27 mouse cellular contexts compared by ENCODE assay signal in the genomic region with DNA sequence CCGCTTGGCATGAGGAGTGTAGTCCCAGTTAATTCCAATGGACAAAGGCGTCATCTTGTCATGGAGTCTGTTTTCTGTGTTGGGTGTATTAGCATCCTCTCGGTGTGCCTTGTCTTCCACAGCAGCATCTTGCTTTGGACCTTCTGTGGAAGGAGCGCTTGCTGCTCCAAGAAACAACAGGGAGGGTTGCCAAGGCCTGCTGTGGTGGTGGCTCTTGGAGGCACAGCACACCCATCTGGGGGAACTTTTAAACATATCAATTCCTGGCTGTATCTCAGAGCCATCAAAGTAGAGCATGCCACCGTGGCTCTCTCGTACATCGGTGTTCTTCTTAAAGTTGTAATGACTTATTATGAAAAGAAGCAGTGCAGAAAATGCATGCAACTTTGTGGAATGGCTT.
"Had no signal": no experiment of that assay in that cellular context is flagged by ENCODE, and none has a peak within 500 bp of the region (broad histone marks: within the 10 kb centered on the region; RNA-seq: fewer than 3 reads in every experiment).

No protein-coding gene starts in this region.

- H3K27ac ChIP-seq: heart, adult 2 months; heart, embryonic 13.5 days; heart, embryonic 15.5 days; hindbrain, embryonic 13.5 days; intestine, embryonic 15.5 days; kidney, embryonic 15.5 days; kidney, postnatal 0 days; limb, embryonic 13.5 days; limb, embryonic 15.5 days; liver, embryonic 12.5 days; liver, embryonic 14.5 days had no signal

- H3K9ac ChIP-seq: heart, embryonic 13.5 days; heart, embryonic 15.5 days; hindbrain, embryonic 13.5 days; intestine, embryonic 15.5 days; kidney, embryonic 15.5 days; limb, embryonic 13.5 days; limb, embryonic 15.5 days; liver, embryonic 12.5 days; liver, embryonic 14.5 days had no signal

- H3K36me3 ChIP-seq: heart, embryonic 13.5 days; heart, embryonic 15.5 days; hindbrain, embryonic 13.5 days; intestine, embryonic 15.5 days; kidney, embryonic 15.5 days; limb, embryonic 13.5 days; limb, embryonic 15.5 days; liver, embryonic 12.5 days had no signal

- H3K9me3 ChIP-seq: heart, embryonic 13.5 days; heart, embryonic 15.5 days; hindbrain, embryonic 13.5 days; intestine, embryonic 15.5 days; kidney, embryonic 15.5 days; limb, embryonic 13.5 days; limb, embryonic 15.5 days; liver, embryonic 12.5 days had no signal

- DNase-seq: gastrocnemius, postnatal 14 days; gastrocnemius, postnatal 36 days; heart, adult 11 months; heart, adult 2 months; heart, postnatal 14 days; heart, postnatal 36 days; kidney, adult 18-20 months; kidney, adult 9 months; kidney, postnatal 14 days; kidney, postnatal 36 days; layer of hippocampus, adult 9-11 months; layer of hippocampus, postnatal 36 days; left cerebral cortex, postnatal 4 days had no signal

- ATAC-seq: hindbrain, embryonic 16.5 days; inflammation-experienced regulatory T-cells, adult 6 months; intestine, embryonic 15.5 days; intestine, postnatal 0 days; liver, embryonic 12.5 days had no signal

- H3K4me2 ChIP-seq: heart, embryonic 11.5 days; heart, embryonic 13.5 days; heart, embryonic 15.5 days; hindbrain, embryonic 13.5 days; intestine, embryonic 15.5 days; kidney, embryonic 15.5 days; limb, embryonic 13.5 days; limb, embryonic 15.5 days; liver, embryonic 12.5 days had no signal

- H3K4me3 ChIP-seq: heart, adult 2 months; heart, embryonic 13.5 days; heart, embryonic 15.5 days; hindbrain, embryonic 13.5 days; intestine, embryonic 15.5 days; kidney, embryonic 15.5 days; limb, embryonic 13.5 days; limb, embryonic 15.5 days; liver, embryonic 12.5 days had no signal

- H3K4me1 ChIP-seq: intestine, embryonic 15.5 days had no signal

- H3K27me3 ChIP-seq: heart, embryonic 13.5 days; heart, embryonic 15.5 days; hindbrain, embryonic 13.5 days; intestine, embryonic 15.5 days; kidney, embryonic 15.5 days; limb, embryonic 13.5 days; limb, embryonic 15.5 days had no signal
